Mouse (Mus musculus) subcutaneous adipose tissue, adult 2 months (tissue): Measurements from ENCODE around the gene Ostn. TPM values are rescaled to one million over a fixed set of nuclear protein-coding genes. Genes with fewer than 3 reads are reported as not detected.

Experiments
- polyA plus RNA-seq: library from polyadenylated mRNA; depleted of rRNA; stranded (reverse); fragments of >200 nt; gene quantifications from 2 replicates; pipeline ENCODE4 v1.2.3, GENCODE M21; 2012; ENCODE audit warnings: low replicate concordance; rRNA removed

Gene Ostn
- polyA plus RNA-seq, result not detected in 2 replicates

DNA sequence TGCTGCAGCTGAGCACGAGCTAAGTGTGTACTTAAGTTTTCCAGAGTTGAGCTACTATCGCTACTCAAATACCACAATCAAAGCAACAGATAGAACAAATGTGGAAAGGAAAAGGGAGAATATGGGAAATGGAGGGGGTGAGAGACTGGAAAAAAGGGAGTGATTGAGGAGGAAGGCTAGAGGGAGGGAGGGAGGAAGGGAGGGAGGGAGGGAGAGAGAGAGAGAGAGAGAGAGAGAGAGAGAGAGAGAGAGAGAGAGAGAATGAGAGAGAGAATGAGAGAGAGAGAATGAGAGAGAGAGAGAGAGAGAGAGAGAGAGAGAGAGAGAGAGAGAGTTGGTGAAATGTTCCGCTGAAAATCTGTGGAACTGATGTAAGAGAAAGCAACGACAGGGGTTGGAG, at the start of gene Ostn:
TSS of gene Ostn (plus strand) at position 301 of the 400 bp plus-strand sequence.

DNA sequence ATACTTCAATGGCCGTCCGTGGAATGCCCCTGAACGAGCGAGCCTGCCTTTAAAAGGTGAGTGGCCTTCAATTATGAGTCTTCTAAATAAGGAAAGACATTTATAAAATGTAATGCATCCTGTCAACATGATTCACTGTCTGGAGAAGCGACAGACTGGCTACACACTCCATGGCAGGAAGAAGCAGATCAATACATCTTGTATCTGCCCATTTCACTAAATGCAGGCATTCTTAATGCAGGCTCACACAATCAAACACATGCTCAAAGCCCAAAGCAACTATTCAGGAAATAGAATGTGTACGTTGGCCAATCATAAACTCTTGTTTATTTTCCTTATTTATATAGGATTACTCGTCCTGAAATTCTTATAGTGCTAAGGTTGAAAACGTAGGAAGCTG, 62.9 kb downstream of the Ostn start, which contains the start of gene Uts2b:
TSS of gene Uts2b (minus strand) at position 49 of the 400 bp plus-strand sequence.

DNA sequence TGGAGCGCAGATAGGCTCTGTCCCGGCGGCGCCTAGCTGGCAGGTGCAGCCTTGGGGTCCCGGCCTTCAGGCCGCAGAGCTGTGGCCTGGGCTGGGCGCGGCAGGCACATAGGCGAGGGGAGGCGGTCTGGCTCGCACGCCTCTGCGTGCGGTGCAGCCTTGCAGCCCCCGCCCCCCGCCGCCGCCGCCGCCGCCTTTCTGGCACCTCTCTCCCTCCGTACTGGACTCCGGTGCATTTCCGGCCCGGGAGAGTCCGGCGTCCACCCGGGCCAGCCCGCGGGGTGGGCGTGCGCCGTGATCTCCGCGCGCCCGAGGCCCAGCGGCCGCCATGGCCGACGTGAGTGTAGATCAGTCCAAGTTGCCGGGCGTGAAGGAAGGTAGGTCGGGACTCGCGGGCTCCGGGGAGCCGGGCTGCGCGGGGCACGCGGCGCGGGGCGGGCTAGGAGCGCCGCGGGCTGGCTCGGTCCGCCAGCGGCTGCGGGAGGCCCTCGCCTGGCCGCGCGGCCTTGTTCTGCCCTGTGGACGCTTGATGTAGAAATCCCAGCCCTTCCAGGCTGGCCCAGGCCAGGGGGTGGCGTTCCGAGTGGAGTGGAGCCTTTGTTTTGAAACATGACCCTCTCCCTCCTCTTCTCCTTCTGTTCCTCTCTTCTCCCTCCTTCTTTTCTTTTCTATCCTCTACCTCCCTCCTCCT, 81.6 kb downstream of the Ostn start, which contains the start of gene Ccdc50:
TSS of gene Ccdc50 (plus strand) at position 109 of the 691 bp plus-strand sequence.

Other genes starting within 250 kb of the Ostn start
- not detected in 2 replicates for gene Uts2b, start 62.8 kb downstream of the Ostn start, polyA plus RNA-seq
- 22.5 and 29.7 TPM in 2 replicates for gene Ccdc50, start 81.4 kb downstream of the Ostn start, polyA plus RNA-seq